Mouse (Mus musculus): ENCODE measurements around the gene Comt.

The Comt gene

GRCm38 (mm10) chr16:18411026-18411649, 15.5 kb downstream of the Comt start:
- no peak for DNase-seq (ENCODE audit: low spot score in 2 of 2)

GRCm38 (mm10) chr16:18410418-18410817, 16.2 kb downstream of the Comt start:
- no peak for DNase-seq (ENCODE audit: low spot score in 2 of 2)

GRCm38 (mm10) chr16:18409776-18410175, 16.9 kb downstream of the Comt start:
- DNase-seq (ENCODE audit: low spot score in 2 of 2) = no peak

- DNase-seq (ENCODE audit: low spot score in 2 of 2) = peak in 1 of 2 experiments; percentile 47
Measured at GRCm38 (mm10) chr16:18407912-18408311, 18.7 kb downstream of the Comt start.

- peak in 1 of 2 experiments; percentile 64 for DNase-seq (ENCODE audit: low spot score in 2 of 2)
Measured at GRCm38 (mm10) chr16:18406293-18406692, 20.4 kb downstream of the Comt start.

GRCm38 (mm10) chr16:18405876-18406275, 20.8 kb downstream of the Comt start:
- no peak for DNase-seq (ENCODE audit: low spot score in 2 of 2)

GRCm38 (mm10) chr16:18405091-18405854, 21.4 kb downstream of the Comt start:
- DNase-seq (ENCODE audit: low spot score in 2 of 2) = no peak

GRCm38 (mm10) chr16:18403285-18403684, 23.4 kb downstream of the Comt start:
- no peak for DNase-seq (ENCODE audit: low spot score in 2 of 2)

- no peak for DNase-seq (ENCODE audit: low spot score in 2 of 2)
Measured at GRCm38 (mm10) chr16:18400472-18401216, 26.0 kb downstream of the Comt start.

- DNase-seq (ENCODE audit: low spot score in 2 of 2) = no peak
Measured at GRCm38 (mm10) chr16:18400028-18400427, 26.6 kb downstream of the Comt start.

GRCm38 (mm10) chr16:18396791-18397621, 29.6 kb downstream of the Comt start:
- DNase-seq (ENCODE audit: low spot score in 2 of 2) = no peak

GRCm38 (mm10) chr16:18396201-18396600, 30.5 kb downstream of the Comt start:
- no peak for DNase-seq (ENCODE audit: low spot score in 2 of 2)

GRCm38 (mm10) chr16:18395620-18396036, 31.0 kb downstream of the Comt start:
- DNase-seq (ENCODE audit: low spot score in 2 of 2) = peak in 1 of 2 experiments; percentile 57

- DNase-seq (ENCODE audit: low spot score in 2 of 2) = peak in 1 of 2 experiments; percentile 52
Measured at GRCm38 (mm10) chr16:18394777-18395619, 31.7 kb downstream of the Comt start.

- no peak for DNase-seq (ENCODE audit: low spot score in 2 of 2)
Measured at GRCm38 (mm10) chr16:18394056-18394455, 32.6 kb downstream of the Comt start.

- no peak for DNase-seq (ENCODE audit: low spot score in 2 of 2)
Measured at GRCm38 (mm10) chr16:18393595-18393994, 33.1 kb downstream of the Comt start.

GRCm38 (mm10) chr16:18392469-18393426, 33.9 kb downstream of the Comt start:
- peak; percentile 88 to 91 for DNase-seq (ENCODE audit: low spot score in 2 of 2)

- DNase-seq (ENCODE audit: low spot score in 2 of 2) = no peak
Measured at GRCm38 (mm10) chr16:18391728-18392127, 34.9 kb downstream of the Comt start.

GRCm38 (mm10) chr16:18391127-18391526, 35.5 kb downstream of the Comt start:
- DNase-seq (ENCODE audit: low spot score in 2 of 2) = no peak

All from heart, adult 9 months (tissue).